Mouse (Mus musculus) adrenal gland, postnatal 4 days (tissue): ENCODE data around the gene Tmem239. TPM values are rescaled to one million over a fixed set of nuclear protein-coding genes. Genes with fewer than 3 reads are reported as not detected.
"Not testable (repeated sequence)": the region's sequence is repeated elsewhere in the genome, so short reads cannot be mapped to it uniquely, and the experiment has no call there.

ENCODE experiments used
- DNase-seq, 2 experiments: peaks; one replicate each; pipeline ENCODE4 v3.0.0; 2021 to 2022; ENCODE audit warnings: low spot score in 2 of 2, mixed read lengths in 2 of 2
- long read RNA-seq, 2 experiments: library from polyadenylated mRNA; stranded (forward); transcript quantifications; one replicate each; pipeline ENCODE4 v2.0.0; 2021
- total RNA-seq, 2 experiments: library from RNA; stranded (reverse); gene quantifications; 2 replicates each; pipeline ENCODE4 v1.2.3; 2021

Gene Tmem239
- total RNA-seq, result not detected
- long read RNA-seq, experiment 1, result 0 reads
- long read RNA-seq, experiment 2, result 0 reads

DNA sequence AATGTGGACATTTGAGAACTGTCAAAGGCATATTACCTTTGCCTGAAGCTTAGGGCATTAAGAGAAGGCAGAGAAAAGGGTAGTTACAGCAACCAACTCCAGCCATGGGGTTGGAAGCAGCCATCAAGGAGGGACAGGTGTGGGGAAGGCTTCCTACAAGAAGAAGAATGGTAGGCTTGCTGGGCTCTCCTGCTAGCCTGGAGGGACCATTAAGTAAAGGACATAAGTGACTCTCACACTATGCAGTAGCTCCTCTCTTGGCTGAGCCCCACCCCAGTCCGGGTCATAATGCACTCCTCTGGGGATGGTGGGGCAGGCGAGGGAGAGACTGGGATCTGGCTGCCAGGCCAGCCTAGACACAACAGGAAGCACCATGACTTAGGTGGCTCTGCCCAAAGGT is at the start of gene Tmem239:
TSS of gene Tmem239 (plus strand) at position 301 of the 400 bp plus-strand sequence.
- no peak for DNase-seq

DNA sequence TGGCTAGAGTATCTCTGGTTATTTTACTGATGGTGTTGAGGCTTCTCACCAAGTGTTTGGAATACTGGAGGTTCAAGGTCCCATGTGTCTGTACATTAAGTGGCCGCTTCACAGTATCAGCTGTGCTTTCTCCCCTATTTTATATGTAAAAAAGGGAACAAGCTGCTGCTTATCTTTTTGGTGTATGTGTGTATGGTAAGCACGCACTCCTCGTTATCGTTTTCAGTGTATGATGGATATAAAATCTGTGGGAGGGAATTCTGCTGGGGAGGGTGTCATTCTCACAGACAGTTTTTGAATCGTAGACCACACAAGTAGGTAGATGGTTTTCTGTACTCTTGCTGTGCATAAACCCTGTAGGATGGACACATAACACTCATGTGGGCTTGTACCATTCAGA is 48.7 kb upstream of the Tmem239 start:
- no peak for DNase-seq

DNA sequence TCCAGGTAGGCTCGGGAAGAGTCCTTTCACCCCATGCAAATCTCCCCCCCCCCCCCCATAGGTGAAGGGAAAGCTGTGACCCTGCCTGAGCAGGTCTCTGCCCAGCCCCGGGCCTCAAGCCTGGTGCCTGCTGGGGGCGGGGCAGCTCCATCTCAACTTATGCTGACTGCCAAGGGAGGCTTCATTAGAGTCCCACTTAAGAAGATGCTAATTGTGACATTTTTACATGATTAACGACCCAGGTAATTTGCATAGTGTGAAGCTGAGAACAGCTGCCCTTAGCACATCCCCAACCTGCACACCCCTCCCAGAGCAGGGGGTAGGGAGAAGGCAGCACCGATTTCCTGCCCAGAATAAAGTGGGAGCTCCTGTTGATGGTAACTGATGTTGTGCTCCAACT is 47.4 kb upstream of the Tmem239 start:
- DNase-seq, result no peak

DNA sequence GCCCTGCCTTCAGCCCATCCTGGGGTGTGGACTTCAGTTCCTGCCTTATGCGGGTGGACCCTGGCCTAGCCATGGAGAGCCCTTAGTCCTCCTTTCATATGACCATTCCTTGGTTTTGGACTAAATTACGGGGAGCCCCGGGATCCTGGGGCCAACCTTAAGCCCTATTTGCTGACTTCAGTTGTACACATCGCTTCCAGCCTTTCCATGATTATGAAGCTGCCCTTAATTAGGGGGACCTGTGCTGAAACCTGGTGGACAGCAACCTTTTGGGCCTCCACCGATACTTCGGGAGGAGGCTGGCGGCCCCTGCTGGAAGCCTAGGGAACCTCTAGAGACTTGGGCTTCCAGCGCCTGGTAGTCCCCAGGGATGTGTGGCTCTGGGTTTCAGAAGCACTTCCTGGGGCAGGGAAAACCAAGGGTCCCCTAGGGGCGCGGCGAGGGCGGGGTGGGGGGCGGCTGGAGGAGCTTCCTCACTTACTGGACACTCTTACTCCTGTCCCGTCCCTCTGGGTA is 43.7 kb upstream of the Tmem239 start:
- peak; percentile 26 to 37 for DNase-seq

DNA sequence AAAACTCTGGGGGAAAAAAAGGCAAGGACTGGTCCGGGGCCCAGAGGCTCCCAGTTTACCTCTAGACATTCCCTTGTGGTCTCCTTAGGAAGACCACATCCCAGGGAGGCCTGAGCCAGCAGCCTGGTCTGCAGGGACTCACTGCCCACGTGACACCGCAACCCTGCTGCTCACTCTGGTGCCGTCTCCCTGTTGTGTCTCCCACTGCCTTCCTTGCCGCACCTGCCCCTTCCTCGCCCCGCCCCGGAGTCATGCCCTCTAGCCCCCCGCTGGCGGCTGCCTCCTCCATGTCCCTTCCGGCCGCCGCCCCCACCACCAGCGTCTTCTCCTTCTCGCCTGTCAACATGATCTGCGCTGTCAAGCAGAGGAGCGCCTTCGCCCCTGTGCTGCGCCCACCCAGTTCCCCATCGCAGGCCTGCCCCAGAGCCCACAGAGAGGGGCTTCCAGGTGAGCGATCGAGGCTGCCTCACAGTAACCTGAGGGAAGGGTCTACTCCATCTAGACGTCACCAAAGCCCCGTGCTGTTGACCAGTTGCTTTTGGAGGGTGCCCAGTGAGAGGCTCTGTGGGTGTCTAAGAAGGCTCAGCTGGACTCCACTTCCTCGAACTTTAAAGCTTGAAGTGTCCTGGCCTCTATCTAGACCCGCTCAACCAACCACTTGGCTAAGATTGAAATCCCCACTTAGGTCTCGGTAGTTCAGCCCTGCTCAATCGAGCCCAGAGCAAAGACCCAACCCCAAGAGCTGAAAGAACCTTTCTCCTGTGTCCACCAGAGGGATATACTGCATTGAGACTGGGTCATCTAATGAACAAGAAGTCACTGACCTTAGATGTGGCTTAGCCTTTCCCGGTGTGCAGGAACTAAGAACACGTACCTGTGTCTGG is 40.8 kb upstream of the Tmem239 start:
- DNase-seq, result no peak

- no peak for DNase-seq
Measured at GRCm38 (mm10) chr2:130367386-130367785, 38.9 kb upstream of the Tmem239 start.

- not testable (repeated sequence) for DNase-seq
Measured at GRCm38 (mm10) chr2:130373026-130373425, 33.3 kb upstream of the Tmem239 start.

DNA sequence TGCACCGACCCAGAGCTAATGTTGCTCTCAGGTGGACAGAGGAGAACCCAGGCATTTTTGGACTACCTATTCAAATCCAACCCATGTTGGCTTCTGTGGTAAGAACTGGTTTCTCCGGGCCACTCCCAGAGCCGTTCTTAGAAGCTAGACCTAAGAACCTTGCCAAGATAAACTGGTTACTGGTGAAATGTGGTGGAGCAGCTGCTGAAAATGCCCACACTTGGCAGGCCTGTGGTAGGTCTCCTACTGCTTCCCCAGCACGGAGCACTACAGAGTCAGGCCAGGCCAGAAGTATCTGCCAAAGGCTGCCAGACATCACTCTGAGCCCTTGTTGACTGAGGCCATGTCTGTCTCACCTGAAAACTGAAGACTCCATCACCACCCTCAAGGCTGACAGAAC is 31.3 kb upstream of the Tmem239 start:
- no peak for DNase-seq

DNA sequence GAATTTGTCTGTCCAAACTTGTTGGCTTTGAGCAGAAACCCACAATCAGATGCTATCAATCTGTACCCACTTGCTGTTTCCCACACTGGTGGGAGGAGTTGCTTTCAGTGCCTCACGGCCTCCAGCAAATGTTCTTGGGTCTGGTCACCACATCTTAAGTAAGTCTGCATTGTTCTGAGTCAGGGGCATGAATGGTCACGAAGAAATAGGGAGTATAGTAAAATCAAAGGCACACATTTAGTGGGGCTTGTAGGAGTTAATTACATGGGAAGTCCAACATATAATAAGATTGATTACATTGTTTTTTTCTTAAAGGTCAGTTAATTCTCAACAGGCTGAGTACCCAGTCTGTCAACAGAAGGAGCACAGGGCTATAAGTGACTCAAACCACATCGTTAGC is 23.1 kb upstream of the Tmem239 start:
- DNase-seq, result no peak

GRCm38 (mm10) chr2:130383895-130384294 is 22.4 kb upstream of the Tmem239 start:
- DNase-seq, result no peak

DNA sequence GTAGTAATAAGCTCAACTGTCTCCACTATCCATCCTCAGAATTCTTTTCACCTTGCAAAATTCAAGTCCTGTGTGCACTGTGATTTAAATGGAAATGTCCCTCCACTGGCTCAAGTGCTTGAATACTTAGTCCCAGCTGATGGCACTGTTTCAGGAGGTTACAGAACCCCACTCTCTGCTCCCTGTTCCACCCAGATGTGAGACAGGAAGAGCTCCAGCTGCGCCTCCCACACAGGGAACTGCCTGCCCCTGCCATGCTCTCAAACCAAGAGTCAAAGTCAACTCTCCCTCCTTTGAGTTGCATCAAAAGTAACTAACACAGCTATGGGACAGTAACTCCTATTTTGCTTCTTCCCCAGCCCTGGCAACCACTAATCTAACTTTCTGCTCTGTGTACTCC is 20.1 kb upstream of the Tmem239 start:
- DNase-seq, result no peak

- DNase-seq, result no peak
Measured at GRCm38 (mm10) chr2:130388796-130389195, 17.5 kb upstream of the Tmem239 start.

GRCm38 (mm10) chr2:130390993-130391625 is 15.2 kb upstream of the Tmem239 start:
- no peak for DNase-seq

- no peak for DNase-seq
Measured at GRCm38 (mm10) chr2:130392836-130393235, 13.4 kb upstream of the Tmem239 start.

DNA sequence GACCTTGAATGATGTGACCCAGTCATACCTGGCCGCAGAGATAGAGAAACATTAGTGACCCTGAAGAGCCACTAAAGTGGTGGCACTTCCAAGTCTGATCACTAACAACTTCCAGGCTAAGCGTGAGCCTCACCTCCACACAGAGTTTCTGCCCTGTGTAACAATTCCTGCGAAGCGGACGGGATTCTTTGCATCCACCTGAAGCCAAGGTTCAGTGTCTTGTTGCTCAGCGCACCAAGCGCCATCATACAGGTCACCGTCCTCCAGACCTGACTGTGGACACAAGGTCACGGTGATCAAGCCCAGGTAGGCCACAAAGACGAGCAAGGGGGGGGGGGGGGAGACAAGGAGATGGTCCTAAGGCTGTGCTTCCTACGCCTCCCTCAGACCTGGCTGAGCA is 10.6 kb upstream of the Tmem239 start:
- no peak for DNase-seq

- no peak for DNase-seq
Measured at GRCm38 (mm10) chr2:130397186-130397985, 8.9 kb upstream of the Tmem239 start, which contains the start of gene Cpxm1. Gene Cpxm1 (minus strand): TSS chr2:130397574.

GRCm38 (mm10) chr2:130398091-130398490 is 8.2 kb upstream of the Tmem239 start:
- DNase-seq, result no peak

- DNase-seq, result no peak
Measured at GRCm38 (mm10) chr2:130400046-130400445, 6.2 kb upstream of the Tmem239 start.

DNA sequence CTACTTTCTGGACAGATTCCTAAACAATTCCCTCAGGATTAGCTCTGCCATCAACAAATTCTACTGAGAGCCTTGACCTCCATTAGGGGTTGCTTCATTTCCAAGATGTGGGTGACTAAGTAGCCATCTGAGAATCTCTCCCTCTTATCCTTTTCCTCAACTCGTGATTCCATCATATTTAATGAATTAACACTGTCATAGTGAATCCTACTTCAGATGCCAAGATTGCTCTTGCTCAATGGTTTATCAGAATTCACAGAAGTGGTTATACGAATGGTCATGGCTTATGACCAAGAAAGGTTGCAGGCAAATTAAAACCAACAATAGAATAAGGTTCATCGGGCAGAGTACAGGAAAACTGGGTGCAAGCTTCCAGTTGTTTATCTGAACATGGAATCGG is 4.4 kb upstream of the Tmem239 start:
- DNase-seq, result no peak

GRCm38 (mm10) chr2:130404939-130405338 is 1.3 kb upstream of the Tmem239 start, which contains the start of the genes Gm28372 and 1700020A23Rik:
Gene Gm28372 (plus strand): TSS chr2:130405239.
Gene 1700020A23Rik (plus strand): TSS chr2:130405259.
- no peak for DNase-seq

DNA sequence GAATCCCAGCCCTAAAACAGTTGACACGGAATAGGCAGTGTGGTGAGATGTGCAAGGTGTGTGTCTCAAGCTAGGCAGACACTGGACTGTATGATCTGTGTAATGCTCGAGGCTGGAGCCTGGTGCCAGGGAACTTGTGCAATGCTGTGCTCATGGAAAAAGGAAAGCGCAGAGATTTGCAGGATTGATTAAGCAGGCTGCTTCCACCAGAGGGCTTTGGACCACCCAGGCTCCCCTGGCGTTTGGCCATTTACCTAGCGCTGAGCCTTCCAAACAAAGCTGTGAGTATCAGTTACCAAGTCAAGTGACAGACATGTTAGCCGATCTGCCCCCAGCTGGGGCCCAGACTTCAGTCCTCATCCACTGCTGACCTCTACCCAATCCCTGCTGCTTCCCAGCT is 1.9 kb downstream of the Tmem239 start:
- no peak for DNase-seq
